In the genomic region with DNA sequence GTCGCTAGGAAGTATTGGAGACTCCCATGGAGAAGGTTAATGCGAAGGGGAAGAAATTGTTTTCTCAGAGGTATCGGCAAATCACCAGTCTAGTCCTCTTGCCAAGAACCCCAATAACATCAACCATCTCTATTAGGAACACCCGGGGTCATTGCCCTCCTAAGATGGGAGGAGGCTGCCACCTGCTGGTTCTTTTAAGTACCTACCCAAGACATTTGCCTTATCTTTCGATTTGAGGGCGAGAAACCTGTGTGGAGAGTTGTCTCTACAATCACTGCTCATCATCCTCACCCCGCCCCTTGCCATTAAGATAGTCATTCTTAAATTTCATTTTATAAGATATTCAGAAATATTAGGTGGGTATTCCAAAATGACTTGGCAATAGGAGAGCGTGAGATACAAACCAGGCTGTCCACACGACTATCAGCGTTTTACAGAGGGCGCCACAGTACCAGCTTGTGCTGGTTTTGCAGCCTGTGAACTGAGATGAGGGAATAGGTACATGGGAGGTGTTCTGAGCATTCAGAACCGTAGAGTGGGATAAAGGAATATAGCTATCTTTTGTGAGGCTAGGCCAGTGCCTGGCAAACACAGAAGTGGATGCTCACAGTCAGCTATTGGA, we compare ENCODE assay signal across 8 mouse cellular contexts.
A peak's percentile ranks its signal among the peaks of the same experiment; 100 is the strongest.
DNase-seq lines count a peak whose midpoint lies in the region; TF ChIP-seq lines count a peak whose summit lies in the region.

No protein-coding gene starts in this region.

- peak; percentile 67 for TF ChIP-seq CTCF in lung, adult 2 months (IDR thresholded peaks at IDR 0.05; ENCODE audit: insufficient read depth, low read length)

- no peaks in the 10 kb centered on the region for H3K4me1 ChIP-seq in forebrain, embryonic 10.5 days
- no peaks in the 10 kb centered on the region for H3K4me1 ChIP-seq in lung, adult 2 months (ENCODE audit: control insufficient read depth, insufficient read depth, low read length)

- H3K36me3 ChIP-seq in forebrain, embryonic 10.5 days (replicated peaks), result no peaks in the 10 kb centered on the region

- DNase-seq in CD8-positive naive resting alpha-beta T cell, adult 2 months (ENCODE audit: low read depth in 2 of 2, low spot score in 2 of 2), result peak; percentile 62 to 65
- peak; percentile 85 for DNase-seq in brain, adult 2 months (ENCODE audit: low read depth, low spot score)
- DNase-seq in forebrain, embryonic 10.5 days (ENCODE audit: extremely low spot score, low spot score), result peak; percentile 44
- DNase-seq in heart, postnatal 36 days, result peak; percentile 54 to 65
- peak; percentile 25 for DNase-seq in large intestine, adult 2 months (ENCODE audit: low read depth, low spot score)
- DNase-seq in lung, adult 2 months, result peak; percentile 44
- peak; percentile 9 for DNase-seq in ovary, postnatal 10 days (ENCODE audit: low spot score)
- DNase-seq in thymus, postnatal 10 days (ENCODE audit: low spot score in 2 of 2), result peak; percentile 22 to 66

- no peaks in the 10 kb centered on the region for H3K27me3 ChIP-seq in forebrain, embryonic 10.5 days (ENCODE audit: poor library complexity, severe bottlenecking)

- no peak for TF ChIP-seq POLR2A in lung, adult 2 months (IDR thresholded peaks at IDR 0.05; ENCODE audit: borderline replicate concordance, extremely low read depth, low read depth, low read length)

- H3K4me3 ChIP-seq in forebrain, embryonic 10.5 days, result no peak overlapping the region
- H3K4me3 ChIP-seq in lung, adult 2 months (replicated peaks; ENCODE audit: extremely low read depth, low read depth, low read length), result no peak overlapping the region

- WGBS in forebrain, embryonic 10.5 days, result 45% methylated on average over 12 of the region's 12 CpGs
- 22% methylated on average over 12 of the region's 12 CpGs for WGBS in large intestine, adult 2 months
- 29% methylated on average over 12 of the region's 12 CpGs for WGBS in lung, adult 2 months

- intact Hi-C loops in heart, postnatal 36 days (cut with DNase I), result loop anchor here (1.0 to 10.0 kb wide), 7 partner anchors 106 to 579 kb away; partner anchors contain the start of gene Tex48

- H3K9me3 ChIP-seq in forebrain, embryonic 10.5 days, result no peaks in the 10 kb centered on the region

- H3K27ac ChIP-seq in forebrain, embryonic 10.5 days, result no peak overlapping the region

Comparison
In these comparisons a context has a peak if more than half of its experiments do, and no peak if none do; other contexts are left out.
1. DNase-seq: peak in every context shown above with its lines; median percentile 85 in brain, adult 2 months; 64 in CD8-positive naive resting alpha-beta T cell, adult 2 months; 60 in heart, postnatal 36 days; 44 in forebrain, embryonic 10.5 days; 44 in lung, adult 2 months; 44 in thymus, postnatal 10 days; 25 in large intestine, adult 2 months; 9 in ovary, postnatal 10 days.